Mouse (Mus musculus): ENCODE measurements around the gene Ssh1. TPM values are rescaled to one million over a fixed set of nuclear protein-coding genes. Genes with fewer than 3 reads are reported as not detected.

Gene Ssh1
- polyA plus RNA-seq, 1 experiment from 2014 or later = 19.4 TPM

GRCm38 (mm10) chr5:113950133-113950532, 43.6 kb downstream of the Ssh1 start:
- Histone ChIP-seq H3K36me3 (replicated peaks; ENCODE audit: control insufficient read depth, insufficient read depth) (peaks cover 87% of the 10 kb centered on the region), H3K27me3 (ENCODE audit: control insufficient read depth, insufficient read depth, low read length) (no peaks in the 10 kb centered on the region), H3K9me3 (ENCODE audit: control insufficient read depth, low read length) (no peaks in the 10 kb centered on the region), H3K4me1 (replicated peaks; ENCODE audit: control insufficient read depth, insufficient read depth, low read length) (no peaks in the 10 kb centered on the region), H3K27ac (no peak overlapping the region), H3K9ac (no peak overlapping the region), H3K4me3 (replicated peaks; ENCODE audit: low read length) (no peak overlapping the region), H3K4me2 (replicated peaks) (no peak overlapping the region)
- ATAC-seq (ENCODE audit: low FRiP score) (no peak), DNase-seq (ENCODE audit: low spot score) (no peak)
- WGBS = 77% methylated on average over 17 of the region's 17 CpGs

GRCm38 (mm10) chr5:113947280-113947679, 46.4 kb downstream of the Ssh1 start:
- no peak for ATAC-seq (ENCODE audit: low FRiP score)
- no peaks in the 10 kb centered on the region for H3K9me3 ChIP-seq (ENCODE audit: control insufficient read depth, low read length)
- no peak overlapping the region for H3K4me3 ChIP-seq (replicated peaks; ENCODE audit: low read length)
- H3K9ac ChIP-seq = no peak overlapping the region
- peaks cover 87% of the 10 kb centered on the region for H3K36me3 ChIP-seq (replicated peaks; ENCODE audit: control insufficient read depth, insufficient read depth)
- H3K27me3 ChIP-seq (ENCODE audit: control insufficient read depth, insufficient read depth, low read length) = no peaks in the 10 kb centered on the region
- H3K4me2 ChIP-seq (replicated peaks) = no peak overlapping the region
- no peak overlapping the region for H3K27ac ChIP-seq
- WGBS = 74% methylated on average over 2 of the region's 2 CpGs
- DNase-seq (ENCODE audit: low spot score) = no peak
- H3K4me1 ChIP-seq (replicated peaks; ENCODE audit: control insufficient read depth, insufficient read depth, low read length) = no peaks in the 10 kb centered on the region

DNA sequence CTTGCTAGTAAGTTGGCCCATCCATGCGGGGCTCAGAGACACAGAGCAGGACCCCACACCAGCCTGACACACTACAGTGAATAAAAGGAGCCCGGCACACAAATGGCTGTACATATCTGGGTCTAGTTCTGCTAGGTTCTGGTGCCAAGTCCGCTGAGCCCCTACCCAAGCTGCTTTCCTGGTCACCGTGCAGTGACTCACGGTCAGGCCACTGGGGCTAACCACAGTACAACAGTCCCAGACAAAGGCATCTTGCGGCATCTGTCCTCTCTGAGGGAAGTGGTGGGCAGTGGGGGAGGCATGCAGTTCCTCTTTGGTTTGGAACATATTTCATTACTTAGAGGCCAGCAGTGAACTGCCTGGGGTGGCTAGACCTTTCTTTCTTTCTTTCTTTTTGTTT, 48.6 kb downstream of the Ssh1 start:
- 93% methylated on average over 6 of the region's 6 CpGs for WGBS
- Histone ChIP-seq H3K4me1 (replicated peaks; ENCODE audit: control insufficient read depth, insufficient read depth, low read length) (no peaks in the 10 kb centered on the region), H3K9ac (no peak overlapping the region), H3K4me2 (replicated peaks) (no peak overlapping the region), H3K27me3 (ENCODE audit: control insufficient read depth, insufficient read depth, low read length) (no peaks in the 10 kb centered on the region), H3K27ac (no peak overlapping the region), H3K36me3 (replicated peaks; ENCODE audit: control insufficient read depth, insufficient read depth) (peaks cover 89% of the 10 kb centered on the region), H3K4me3 (replicated peaks; ENCODE audit: low read length) (no peak overlapping the region), H3K9me3 (ENCODE audit: control insufficient read depth, low read length) (no peaks in the 10 kb centered on the region)
- DNase-seq (ENCODE audit: low spot score) = no peak
- ATAC-seq (ENCODE audit: low FRiP score) = no peak

DNA sequence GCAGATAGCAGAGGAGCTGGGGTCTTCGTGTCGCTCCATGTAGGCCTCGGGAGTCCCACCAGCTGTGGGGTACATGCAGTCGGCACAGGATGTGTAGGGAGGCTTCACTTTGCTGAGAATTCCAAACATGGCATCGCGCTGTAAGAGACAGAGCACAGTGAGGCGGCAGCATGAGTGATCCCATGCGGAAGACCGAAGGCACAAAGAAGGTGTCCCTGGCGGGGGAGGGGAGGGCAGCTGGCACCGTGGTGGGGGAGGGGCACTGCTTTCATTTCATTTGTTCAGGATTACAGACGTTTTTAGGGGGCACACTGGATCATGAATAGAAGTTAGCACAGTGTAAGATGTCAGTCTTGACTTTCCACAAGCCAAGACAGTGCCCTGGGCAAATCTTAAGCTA, 50.4 kb downstream of the Ssh1 start:
- DNase-seq (ENCODE audit: low spot score) (no peak), ATAC-seq (ENCODE audit: low FRiP score) (no peak)
- Histone ChIP-seq H3K9me3 (ENCODE audit: control insufficient read depth, low read length) (no peaks in the 10 kb centered on the region), H3K27ac (no peak overlapping the region), H3K4me3 (replicated peaks; ENCODE audit: low read length) (no peak overlapping the region), H3K4me2 (replicated peaks) (no peak overlapping the region), H3K4me1 (replicated peaks; ENCODE audit: control insufficient read depth, insufficient read depth, low read length) (no peaks in the 10 kb centered on the region), H3K36me3 (replicated peaks; ENCODE audit: control insufficient read depth, insufficient read depth) (peaks cover 84% of the 10 kb centered on the region), H3K27me3 (ENCODE audit: control insufficient read depth, insufficient read depth, low read length) (no peaks in the 10 kb centered on the region), H3K9ac (no peak overlapping the region)
- WGBS = 65% methylated on average over 12 of the region's 12 CpGs

DNA sequence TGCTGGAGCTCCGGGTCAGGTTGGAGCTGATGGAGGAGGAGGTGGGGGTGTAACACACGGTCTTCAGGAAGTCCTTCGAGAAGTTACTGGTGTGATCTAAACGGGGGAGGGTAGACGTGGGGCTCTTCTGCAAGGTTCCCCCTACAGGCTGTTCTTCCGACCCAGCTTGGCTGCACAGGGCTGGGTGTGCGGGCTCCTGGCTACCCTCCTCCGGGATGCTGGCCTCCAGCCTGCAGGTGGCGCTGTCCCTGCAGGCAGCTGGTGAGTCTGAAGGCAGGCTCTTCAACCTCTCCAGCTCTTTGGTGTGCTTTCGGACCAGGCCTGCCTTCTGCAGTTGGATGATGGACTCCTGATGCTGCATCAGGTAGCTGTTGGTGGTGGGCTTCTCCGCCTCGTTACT, 51.1 kb downstream of the Ssh1 start:
- H3K4me3 ChIP-seq (replicated peaks; ENCODE audit: low read length) = no peak overlapping the region
- no peak overlapping the region for H3K27ac ChIP-seq
- WGBS = 91% methylated on average over 12 of the region's 12 CpGs
- H3K9ac ChIP-seq = no peak overlapping the region
- H3K4me2 ChIP-seq (replicated peaks) = no peak overlapping the region
- no peaks in the 10 kb centered on the region for H3K4me1 ChIP-seq (replicated peaks; ENCODE audit: control insufficient read depth, insufficient read depth, low read length)
- H3K36me3 ChIP-seq (replicated peaks; ENCODE audit: control insufficient read depth, insufficient read depth) = peaks cover 81% of the 10 kb centered on the region
- DNase-seq (ENCODE audit: low spot score) (no peak), ATAC-seq (ENCODE audit: low FRiP score) (no peak)
- H3K27me3 ChIP-seq (ENCODE audit: control insufficient read depth, insufficient read depth, low read length) = no peaks in the 10 kb centered on the region
- H3K9me3 ChIP-seq (ENCODE audit: control insufficient read depth, low read length) = no peaks in the 10 kb centered on the region

- H3K27me3 ChIP-seq (ENCODE audit: control insufficient read depth, insufficient read depth, low read length) = no peaks in the 10 kb centered on the region
- H3K4me3 ChIP-seq (replicated peaks; ENCODE audit: low read length) = no peak overlapping the region
- H3K36me3 ChIP-seq (replicated peaks; ENCODE audit: control insufficient read depth, insufficient read depth) = peaks cover 52% of the 10 kb centered on the region
- H3K4me1 ChIP-seq (replicated peaks; ENCODE audit: control insufficient read depth, insufficient read depth, low read length) = no peaks in the 10 kb centered on the region
- no peak overlapping the region for H3K27ac ChIP-seq
- no peak overlapping the region for H3K4me2 ChIP-seq (replicated peaks)
- ATAC-seq (ENCODE audit: low FRiP score) = no peak
- H3K9me3 ChIP-seq (ENCODE audit: control insufficient read depth, low read length) = no peaks in the 10 kb centered on the region
- H3K9ac ChIP-seq = no peak overlapping the region
- no peak for DNase-seq (ENCODE audit: low spot score)
- 49% methylated on average over 12 of the region's 12 CpGs for WGBS
Measured at GRCm38 (mm10) chr5:113939263-113939900, 54.3 kb downstream of the Ssh1 start.

DNA sequence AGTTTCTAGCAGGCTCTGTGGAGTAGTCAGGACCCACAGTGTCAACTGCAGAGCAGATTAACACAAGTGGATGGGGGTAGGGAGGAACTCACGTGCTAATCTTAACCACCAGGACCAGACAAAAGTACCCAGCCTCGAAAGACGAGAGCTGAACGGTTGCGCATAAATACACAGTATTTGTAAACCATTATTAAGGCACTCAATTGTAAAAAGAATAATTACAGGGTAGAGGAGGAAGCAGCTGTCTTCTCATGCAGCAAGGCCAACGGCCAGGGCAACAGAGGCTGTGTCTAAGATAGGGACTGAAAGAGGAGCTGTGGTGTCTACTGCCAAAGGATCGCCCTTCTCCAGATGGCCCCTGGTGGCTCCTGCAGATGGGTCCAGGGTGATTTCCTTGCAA, 56.0 kb downstream of the Ssh1 start:
- no peak for ATAC-seq (ENCODE audit: low FRiP score)
- no peaks in the 10 kb centered on the region for H3K4me1 ChIP-seq (replicated peaks; ENCODE audit: control insufficient read depth, insufficient read depth, low read length)
- no peaks in the 10 kb centered on the region for H3K9me3 ChIP-seq (ENCODE audit: control insufficient read depth, low read length)
- H3K9ac ChIP-seq = no peak overlapping the region
- H3K4me2 ChIP-seq (replicated peaks) = no peak overlapping the region
- no peak overlapping the region for H3K4me3 ChIP-seq (replicated peaks; ENCODE audit: low read length)
- no peaks in the 10 kb centered on the region for H3K27me3 ChIP-seq (ENCODE audit: control insufficient read depth, insufficient read depth, low read length)
- DNase-seq (ENCODE audit: low spot score) = no peak
- H3K27ac ChIP-seq = no peak overlapping the region
- H3K36me3 ChIP-seq (replicated peaks; ENCODE audit: control insufficient read depth, insufficient read depth) = peaks cover 42% of the 10 kb centered on the region
- 46% methylated on average over 7 of the region's 7 CpGs for WGBS

GRCm38 (mm10) chr5:113933889-113934288, 59.8 kb downstream of the Ssh1 start:
- Histone ChIP-seq H3K27ac (no peak overlapping the region), H3K4me1 (replicated peaks; ENCODE audit: control insufficient read depth, insufficient read depth, low read length) (0 out of 2 replicates have a peak, but pooled peaks cover 5% of the 10 kb centered on the region), H3K36me3 (replicated peaks; ENCODE audit: control insufficient read depth, insufficient read depth) (0 out of 2 replicates have a peak, but pooled peaks cover 9% of the 10 kb centered on the region), H3K27me3 (ENCODE audit: control insufficient read depth, insufficient read depth, low read length) (no peaks in the 10 kb centered on the region), H3K9me3 (ENCODE audit: control insufficient read depth, low read length) (no peaks in the 10 kb centered on the region), H3K4me2 (replicated peaks) (no peak overlapping the region), H3K4me3 (replicated peaks; ENCODE audit: low read length) (no peak overlapping the region), H3K9ac (no peak overlapping the region)
- ATAC-seq (ENCODE audit: low FRiP score) (no peak), DNase-seq (ENCODE audit: low spot score) (no peak)
- 83% methylated on average over 6 of the region's 6 CpGs for WGBS

GRCm38 (mm10) chr5:113933480-113933879, 60.2 kb downstream of the Ssh1 start:
- H3K9ac ChIP-seq = no peak overlapping the region
- no peaks in the 10 kb centered on the region for H3K27me3 ChIP-seq (ENCODE audit: control insufficient read depth, insufficient read depth, low read length)
- no peaks in the 10 kb centered on the region for H3K9me3 ChIP-seq (ENCODE audit: control insufficient read depth, low read length)
- 0 out of 2 replicates have a peak, but pooled peaks cover 5% of the 10 kb centered on the region for H3K36me3 ChIP-seq (replicated peaks; ENCODE audit: control insufficient read depth, insufficient read depth)
- no peak overlapping the region for H3K4me2 ChIP-seq (replicated peaks)
- H3K27ac ChIP-seq = no peak overlapping the region
- ATAC-seq (ENCODE audit: low FRiP score) (no peak), DNase-seq (ENCODE audit: low spot score) (no peak)
- WGBS = 86% methylated on average over 4 of the region's 4 CpGs
- 0 out of 2 replicates have a peak, but pooled peaks cover 5% of the 10 kb centered on the region for H3K4me1 ChIP-seq (replicated peaks; ENCODE audit: control insufficient read depth, insufficient read depth, low read length)
- H3K4me3 ChIP-seq (replicated peaks; ENCODE audit: low read length) = no peak overlapping the region

DNA sequence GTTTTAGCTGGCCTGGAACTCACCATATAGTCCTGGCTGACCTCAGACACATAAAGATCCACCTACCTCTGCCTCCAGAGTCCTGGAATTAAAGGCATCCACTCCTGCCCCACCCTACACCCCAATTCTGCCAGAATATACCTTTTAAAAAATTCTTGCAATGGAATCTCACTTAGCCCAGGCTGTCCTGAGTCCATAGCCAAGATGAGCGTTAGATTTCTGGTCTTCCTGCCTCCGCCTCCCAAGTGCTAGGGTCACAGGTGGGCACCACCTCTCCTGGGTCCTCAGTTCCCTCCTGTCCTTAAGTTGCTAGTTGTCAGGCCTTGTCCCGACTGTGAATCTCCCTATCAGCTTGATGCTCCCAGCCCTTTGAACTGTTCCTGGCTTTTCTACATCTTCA, 61.4 kb downstream of the Ssh1 start:
- no peak for ATAC-seq (ENCODE audit: low FRiP score)
- WGBS = 89% methylated on average over 3 of the region's 3 CpGs

More for the DNA sequence above, 61.4 kb downstream of the Ssh1 start:
- no peak for DNase-seq (ENCODE audit: low spot score)
- Histone ChIP-seq H3K9me3 (ENCODE audit: control insufficient read depth, low read length) (0 out of 2 replicates have a peak, but pooled peaks cover 4% of the 10 kb centered on the region), H3K4me2 (replicated peaks) (no peak overlapping the region), H3K9ac (no peak overlapping the region), H3K27me3 (ENCODE audit: control insufficient read depth, insufficient read depth, low read length) (no peaks in the 10 kb centered on the region), H3K36me3 (replicated peaks; ENCODE audit: control insufficient read depth, insufficient read depth) (no peaks in the 10 kb centered on the region), H3K27ac (no peak overlapping the region), H3K4me3 (replicated peaks; ENCODE audit: low read length) (no peak overlapping the region), H3K4me1 (replicated peaks; ENCODE audit: control insufficient read depth, insufficient read depth, low read length) (0 out of 2 replicates have a peak, but pooled peaks cover 5% of the 10 kb centered on the region)
